ENCODE assay signal across 16 mouse cellular contexts in the genomic region with DNA sequence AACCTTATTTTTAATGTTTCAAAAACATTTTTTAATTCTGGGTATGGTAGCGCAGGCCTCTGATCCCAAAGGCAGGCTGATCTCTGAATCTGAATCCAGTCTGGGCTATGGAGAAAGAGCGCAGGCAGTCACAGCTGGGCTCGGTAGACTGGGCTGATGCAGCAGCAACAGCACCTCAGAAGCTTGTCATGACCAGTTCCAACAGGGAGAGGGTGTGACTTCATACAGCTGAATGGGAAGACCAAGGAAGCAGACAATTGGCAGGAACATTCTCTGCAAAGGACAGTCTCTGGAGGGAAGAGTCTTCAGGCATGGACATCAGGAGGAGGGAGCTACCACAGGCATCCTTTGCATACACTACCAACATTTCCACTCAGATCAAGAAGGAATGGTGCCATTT.
"Had no signal": no experiment of that assay in that cellular context is flagged by ENCODE, and none has a peak within 500 bp of the region (broad histone marks: within the 10 kb centered on the region; RNA-seq: fewer than 3 reads in every experiment).

No protein-coding gene starts in this region.

- H3K4me2 ChIP-seq: liver, embryonic 13.5 days; midbrain, embryonic 12.5 days; neural tube, embryonic 12.5 days; neural tube, embryonic 15.5 days; stomach, embryonic 15.5 days had no signal

- H3K27me3 ChIP-seq: liver, embryonic 13.5 days; midbrain, embryonic 12.5 days; neural tube, embryonic 12.5 days; neural tube, embryonic 15.5 days; stomach, embryonic 15.5 days had no signal

- H3K27ac ChIP-seq: kidney, postnatal 0 days; liver, embryonic 13.5 days; midbrain, embryonic 12.5 days; neural tube, embryonic 12.5 days; neural tube, embryonic 15.5 days; stomach, embryonic 15.5 days had no signal

- DNase-seq: kidney, adult 2 months; kidney, postnatal 25 days; liver, embryonic 13.5 days; lung, adult 2 months; lung, postnatal 14 days; lung, postnatal 4 days; retina, postnatal 1 day; right cerebral cortex, postnatal 25 days; spleen, adult 18-20 months; thymus, postnatal 25 days had no signal

- H3K4me3 ChIP-seq: liver, embryonic 13.5 days; midbrain, embryonic 12.5 days; neural tube, embryonic 12.5 days; neural tube, embryonic 15.5 days; stomach, embryonic 15.5 days had no signal

- H3K9ac ChIP-seq: liver, embryonic 13.5 days; midbrain, embryonic 12.5 days; neural tube, embryonic 12.5 days; neural tube, embryonic 15.5 days; stomach, embryonic 15.5 days had no signal

- ATAC-seq: intestine, postnatal 0 days had no signal

- H3K9me3 ChIP-seq: liver, embryonic 13.5 days; neural tube, embryonic 12.5 days; neural tube, embryonic 15.5 days; stomach, embryonic 15.5 days had no signal

- H3K4me1 ChIP-seq: liver, embryonic 13.5 days; midbrain, embryonic 12.5 days; neural tube, embryonic 12.5 days; neural tube, embryonic 15.5 days; stomach, embryonic 15.5 days had no signal
